Mouse (Mus musculus): Measurements from ENCODE around the gene Cox15.

DNA sequence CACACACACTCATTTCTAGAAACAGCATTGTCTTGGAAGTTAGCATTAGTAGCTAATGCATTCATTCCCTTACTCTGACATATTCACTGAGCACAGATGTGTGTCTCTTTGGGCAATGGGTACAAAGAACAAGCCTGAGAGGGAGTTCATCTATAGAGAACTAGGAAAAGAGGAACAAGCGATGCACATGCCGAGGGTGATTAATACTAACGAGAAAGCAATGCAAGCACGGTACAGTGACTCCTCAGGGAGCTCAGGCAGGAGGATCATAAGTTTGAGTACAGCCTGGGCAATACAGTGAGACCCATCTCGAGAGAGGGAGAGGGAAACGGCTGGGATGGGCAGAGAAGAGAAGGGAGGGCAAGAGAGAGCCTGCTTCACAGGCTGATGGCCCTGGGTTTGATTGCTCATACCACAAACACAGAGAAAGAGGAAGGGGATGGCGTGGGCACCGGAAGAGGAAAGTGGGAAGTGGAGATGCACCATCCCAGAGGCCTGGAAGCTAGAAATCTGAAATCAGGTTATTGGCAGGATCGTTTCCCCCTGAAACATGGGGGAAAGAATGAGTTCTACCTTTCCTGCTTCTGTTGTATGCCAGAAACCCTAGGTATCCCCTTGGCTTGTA is 48.7 kb upstream of the Cox15 start:
- TF ChIP-seq CTCF (IDR thresholded peaks at IDR 0.05) (no peak), EP300 (IDR thresholded peaks at IDR 0.05) (no peak)

All from lung, postnatal 0 days (tissue).